Mouse (Mus musculus): Measurements from ENCODE around the gene Car3.
"Not testable (repeated sequence)": the region's sequence is repeated elsewhere in the genome, so short reads cannot be mapped to it uniquely, and the experiment has no call there.

The Car3 gene

DNA sequence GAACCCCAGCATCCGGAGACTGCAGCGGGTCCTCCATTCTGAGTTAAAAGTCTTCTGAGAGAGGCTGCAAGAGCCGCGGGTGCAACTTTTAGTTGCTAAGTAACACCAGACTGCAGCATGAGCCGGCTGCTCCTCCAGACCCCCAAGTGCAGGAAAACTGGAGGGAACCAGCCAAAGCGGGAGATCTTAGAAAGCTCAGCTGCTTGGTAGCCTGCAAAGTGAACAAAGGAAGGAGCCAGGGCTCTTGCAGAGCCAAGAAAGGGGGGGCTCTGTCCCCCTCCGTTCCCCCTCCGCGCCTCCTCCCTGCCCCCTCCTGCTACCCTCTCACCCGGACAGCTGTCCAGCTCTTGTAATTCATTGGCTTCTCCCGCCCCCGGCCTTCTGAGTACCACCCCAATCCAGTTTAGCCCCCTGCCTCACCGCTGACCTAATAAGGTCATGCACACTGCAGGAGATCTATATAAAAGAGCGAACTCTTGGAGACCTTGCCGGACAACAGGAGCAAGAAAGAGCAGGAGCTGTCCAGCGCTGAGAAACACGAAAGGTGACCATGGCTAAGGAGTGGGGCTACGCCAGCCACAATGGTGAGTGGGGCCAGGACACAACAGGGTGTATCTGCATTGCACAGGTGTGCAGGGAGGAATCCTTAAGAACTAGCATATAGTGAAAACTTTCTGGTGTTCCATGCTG is at the start of gene Car3:
Gene Car3, plus strand, starts transcription at position 491 of the 690 bp plus-strand sequence.
- no peak for DNase-seq (ENCODE audit: low read depth)

DNA sequence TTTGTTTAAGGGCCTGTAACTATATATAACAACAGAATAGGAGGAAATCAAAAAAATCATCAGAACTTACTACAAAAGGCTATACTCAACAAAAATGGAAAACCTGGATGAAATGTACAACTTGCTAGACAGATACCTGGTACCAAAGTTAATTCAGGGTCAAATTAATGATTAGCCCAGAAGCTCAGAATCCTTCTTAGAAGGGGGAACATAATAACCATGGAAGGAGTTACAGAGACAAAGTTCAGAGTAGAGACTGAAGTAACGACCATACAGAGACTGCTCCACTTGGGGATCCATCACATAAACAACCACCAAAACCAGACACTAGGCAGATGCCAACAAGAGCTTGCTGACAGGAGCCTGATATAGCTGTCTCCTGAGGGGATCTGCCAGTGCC is 47.9 kb upstream of the Car3 start:
- not testable (repeated sequence) for DNase-seq (ENCODE audit: low read depth)

DNA sequence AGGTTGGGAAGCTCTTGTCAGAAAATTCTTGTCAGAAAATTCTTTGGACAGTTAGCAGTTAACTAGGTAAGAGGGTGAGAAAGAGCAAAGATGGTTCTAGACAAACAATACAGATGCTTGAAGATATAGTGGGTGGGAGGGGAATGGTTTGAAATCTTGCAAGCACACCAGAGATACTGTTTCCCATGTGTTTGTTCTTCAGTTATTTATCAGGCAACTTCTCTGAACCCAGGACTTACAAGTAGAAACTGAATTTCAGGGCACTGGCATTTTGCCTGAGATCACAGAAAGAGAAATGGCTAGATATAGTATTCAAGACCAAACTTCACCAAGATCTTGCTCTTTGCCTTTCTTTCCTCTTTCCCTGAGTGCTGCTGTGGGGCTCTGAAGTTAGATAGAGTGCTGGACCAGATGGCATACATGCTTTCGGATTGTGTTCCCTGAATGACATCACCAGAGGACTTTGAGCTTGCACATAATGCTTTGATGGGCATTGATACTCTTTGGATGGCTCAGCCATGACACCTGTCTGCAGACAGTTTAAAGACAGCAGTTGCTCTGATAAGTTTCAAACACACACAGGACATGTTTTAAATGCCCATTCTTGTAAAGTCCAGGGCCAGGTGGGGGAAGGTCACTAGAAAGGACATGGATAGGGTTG is 43.3 kb upstream of the Car3 start:
- no peak for DNase-seq (ENCODE audit: low read depth)

DNA sequence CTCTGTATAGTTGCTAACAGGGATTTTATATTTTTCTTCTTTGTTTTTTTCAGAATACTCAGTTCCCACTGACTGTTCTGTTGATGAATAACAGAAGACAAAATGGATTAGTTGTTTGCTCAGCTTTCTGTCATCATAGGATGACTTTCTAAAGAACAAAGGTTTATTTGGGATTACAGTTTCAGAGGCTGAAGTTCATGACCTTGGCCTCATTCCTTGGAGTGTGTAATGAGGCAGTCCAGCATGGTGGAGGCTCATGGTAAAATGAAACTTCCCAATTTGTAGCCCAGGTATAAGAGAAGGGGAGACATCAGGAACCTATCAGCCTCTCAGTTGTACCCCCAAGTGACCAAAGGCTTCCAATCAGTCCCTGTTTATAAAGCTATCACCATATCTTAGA is 34.4 kb upstream of the Car3 start:
- no peak for DNase-seq (ENCODE audit: low read depth)

DNA sequence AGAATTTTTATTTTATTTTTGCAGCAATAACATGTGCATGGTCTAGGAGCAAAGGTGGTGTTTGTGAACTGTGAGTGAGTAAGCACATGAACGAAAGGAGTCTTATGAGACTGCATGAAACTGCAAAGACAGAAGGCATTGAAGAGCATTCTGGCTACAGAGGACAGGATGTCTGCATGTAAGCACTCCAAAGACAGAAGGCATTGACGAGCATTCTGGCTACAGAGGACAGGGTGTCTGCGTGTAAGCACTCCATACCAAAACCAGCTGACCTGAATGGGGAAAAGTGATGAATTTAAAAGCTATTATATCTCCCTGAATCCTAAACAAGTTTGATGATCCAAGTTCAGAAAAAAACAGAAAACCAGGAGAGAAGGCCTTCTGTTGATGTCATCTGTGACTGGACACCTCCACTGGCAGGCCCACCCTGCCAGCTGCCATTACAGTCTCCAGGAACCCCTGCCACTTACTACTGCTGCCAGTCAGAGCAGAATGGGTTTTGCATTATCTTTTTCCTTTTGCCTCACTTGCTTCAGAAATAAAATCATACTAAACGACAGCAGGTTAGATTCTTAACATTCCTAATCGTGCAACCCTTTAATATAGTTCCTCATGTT is 32.0 kb upstream of the Car3 start:
- no peak for DNase-seq (ENCODE audit: low read depth)

DNA sequence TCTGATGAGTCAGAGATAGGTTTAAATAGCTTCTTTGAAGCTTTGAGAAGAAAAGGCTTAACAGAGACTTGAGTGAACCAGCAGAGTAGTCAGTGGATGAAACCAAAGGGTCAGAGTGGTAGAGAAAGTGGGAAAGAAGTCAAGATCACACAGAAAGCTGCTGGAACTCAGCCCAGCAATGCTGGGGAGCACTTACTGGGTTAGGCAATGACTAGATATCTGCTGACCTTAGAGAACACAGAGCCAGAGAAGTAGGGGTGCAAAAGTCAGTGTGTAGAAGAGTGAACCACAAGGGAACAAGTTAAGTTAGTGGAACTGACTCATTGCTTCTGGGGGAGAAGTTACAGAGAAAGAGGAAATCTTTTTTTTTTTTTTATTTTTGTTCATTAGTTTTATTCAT is 30.5 kb upstream of the Car3 start:
- DNase-seq (ENCODE audit: low read depth) = no peak

DNA sequence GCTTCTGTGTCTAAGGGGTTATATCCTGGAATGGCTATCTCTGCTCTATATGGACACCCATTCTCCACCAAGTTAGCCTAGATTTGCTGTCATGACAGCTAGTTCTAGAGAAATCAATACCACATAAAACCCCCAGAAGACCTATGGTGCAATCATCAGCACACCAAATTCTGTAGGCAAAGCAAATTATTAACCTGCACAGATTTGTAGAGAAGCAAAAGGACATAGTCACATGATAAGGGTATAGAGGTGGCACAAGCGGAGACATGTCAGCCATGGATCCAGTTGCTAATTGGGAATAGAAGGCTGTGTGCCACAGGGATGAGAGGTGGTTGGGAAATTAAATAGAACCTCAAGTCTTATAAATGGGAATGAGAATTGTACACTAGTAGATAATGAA is 24.4 kb upstream of the Car3 start:
- no peak for DNase-seq (ENCODE audit: low read depth)

DNA sequence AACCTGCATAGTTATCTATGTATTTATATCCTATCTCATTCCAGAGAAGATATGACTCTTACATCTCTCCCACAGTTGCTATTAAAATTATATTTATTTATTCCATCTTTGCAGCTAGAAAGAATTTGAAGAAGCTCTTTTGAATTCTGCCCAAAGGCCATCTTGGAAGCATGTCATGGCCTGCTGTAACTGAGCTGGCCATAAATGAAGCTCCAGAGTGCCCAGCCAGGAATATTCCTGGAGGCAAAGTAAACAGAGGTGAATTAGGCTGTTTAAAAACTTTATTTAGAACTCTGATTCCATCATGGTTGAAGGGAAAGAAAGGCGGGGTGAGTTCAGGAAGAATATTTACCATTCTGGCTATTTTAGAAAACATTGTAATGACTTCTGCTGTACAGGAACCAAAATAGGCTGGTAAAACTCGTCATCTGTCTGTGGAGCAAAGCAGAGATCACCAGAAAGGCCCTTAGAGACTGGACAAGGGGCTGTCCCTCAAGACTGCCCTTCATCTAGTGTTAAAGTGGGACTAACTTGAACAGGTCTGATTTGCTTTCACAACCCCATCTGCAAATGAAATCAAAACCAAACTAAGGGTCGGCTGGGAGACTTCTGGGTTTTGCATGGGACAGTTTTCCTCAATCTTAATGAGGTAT is 23.7 kb upstream of the Car3 start:
- no peak for DNase-seq (ENCODE audit: low read depth)

DNA sequence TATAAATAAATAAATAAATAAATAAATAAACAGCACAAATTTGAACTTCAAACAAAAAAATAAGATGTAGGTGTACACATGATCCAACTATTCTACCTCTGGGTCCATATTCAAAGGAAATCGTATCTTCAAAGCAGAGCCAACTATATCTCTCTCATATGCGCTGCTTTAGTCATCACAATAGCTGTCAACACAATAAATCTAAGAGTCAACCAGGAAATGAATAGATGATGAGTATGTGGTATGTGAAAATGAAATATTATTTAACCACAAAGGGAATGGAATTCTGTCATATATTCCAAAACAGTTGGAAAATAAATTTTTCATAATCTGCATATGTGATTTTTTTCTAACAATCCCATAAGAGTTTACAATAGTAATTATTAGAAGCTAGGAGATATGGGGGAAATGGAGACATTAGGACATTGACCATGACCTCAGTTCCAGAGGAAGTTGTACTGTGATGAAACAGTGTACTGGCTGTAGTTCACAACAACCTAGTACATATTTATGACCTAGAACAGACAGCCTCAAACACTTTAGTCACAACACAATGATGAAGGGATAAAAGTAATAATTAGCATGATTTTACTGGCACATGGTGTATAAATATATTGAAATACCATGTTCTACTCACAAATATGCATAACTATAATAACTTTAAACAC is 14.6 kb upstream of the Car3 start:
- DNase-seq (ENCODE audit: low read depth) = no peak

DNA sequence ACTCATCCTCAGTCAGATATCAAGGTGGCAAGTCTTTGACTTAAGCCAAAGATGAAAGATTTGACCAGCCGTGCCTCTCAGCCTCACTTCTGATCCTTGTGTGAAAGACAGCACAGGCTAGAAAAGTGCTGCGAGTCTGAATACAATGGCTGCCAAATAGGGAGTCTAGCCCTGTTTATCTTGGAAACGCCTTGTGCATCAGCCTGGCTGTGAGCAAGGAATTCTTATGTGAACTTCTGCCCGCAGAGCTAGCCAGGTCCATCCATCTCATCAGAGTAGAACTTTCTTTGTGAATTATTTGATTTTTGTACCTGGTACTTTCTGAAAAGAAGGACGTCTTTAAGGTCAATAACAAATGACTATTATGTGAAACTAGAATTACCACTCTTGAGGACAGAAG is 9.3 kb upstream of the Car3 start:
- DNase-seq (ENCODE audit: low read depth) = no peak

DNA sequence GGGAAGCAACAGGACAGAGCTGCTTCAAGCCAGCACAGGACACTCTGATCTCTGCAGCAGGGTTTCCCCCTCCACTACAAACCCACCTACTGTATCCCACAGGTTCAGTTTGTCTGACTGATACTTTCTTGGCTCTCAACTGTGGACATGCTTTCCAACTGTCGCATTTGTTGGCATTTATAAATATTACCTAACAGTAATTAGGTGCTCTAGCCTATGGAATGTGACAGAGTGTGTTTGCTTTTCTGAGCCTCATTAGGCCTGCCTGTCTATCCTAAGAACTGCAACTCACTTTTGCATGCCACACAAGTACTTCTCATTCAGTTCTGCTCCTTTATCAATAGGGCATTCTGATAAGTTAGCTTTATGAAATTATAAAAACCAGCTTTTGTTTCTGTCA is 8.9 kb upstream of the Car3 start:
- DNase-seq (ENCODE audit: low read depth) = no peak

DNA sequence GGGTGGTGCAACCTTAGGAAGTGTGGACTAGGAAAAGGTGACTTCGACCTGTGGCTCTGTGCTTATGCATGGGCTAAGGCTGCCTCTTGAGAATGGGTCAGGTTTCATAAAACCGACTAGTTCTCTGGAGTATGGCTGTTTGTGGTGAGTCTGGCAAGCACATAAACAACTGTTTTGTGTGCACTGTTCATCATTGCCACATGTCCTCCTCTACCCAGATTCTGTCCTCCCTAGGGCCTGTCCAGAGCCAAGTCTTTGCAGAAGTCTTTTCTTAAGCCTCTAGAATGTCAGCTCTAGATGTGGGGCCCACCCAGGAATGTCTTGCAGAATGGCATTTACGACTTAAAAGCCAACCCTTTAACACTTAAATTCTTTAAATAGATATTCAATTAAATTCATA is 5.4 kb upstream of the Car3 start:
- no peak for DNase-seq (ENCODE audit: low read depth)

DNA sequence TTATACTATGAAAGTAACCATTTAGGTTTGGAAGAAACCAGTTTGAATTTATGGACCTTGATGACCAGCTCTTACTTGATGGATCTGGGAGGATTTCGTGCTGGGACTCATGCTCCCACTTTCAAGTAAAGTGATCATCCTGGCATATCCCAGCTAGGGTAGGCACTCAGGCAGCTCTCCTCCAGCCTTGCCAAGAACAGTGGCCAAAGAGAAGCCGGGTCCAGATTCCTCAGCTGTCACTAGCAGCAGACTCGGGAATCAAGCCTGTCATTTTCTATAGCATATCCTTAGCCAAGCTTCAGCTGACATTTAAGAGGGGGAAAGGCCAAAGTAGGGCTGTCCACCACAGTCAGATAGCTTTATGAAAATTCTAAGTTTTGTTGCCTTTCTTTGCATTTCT is 3.0 kb upstream of the Car3 start:
- DNase-seq (ENCODE audit: low read depth) = no peak

DNA sequence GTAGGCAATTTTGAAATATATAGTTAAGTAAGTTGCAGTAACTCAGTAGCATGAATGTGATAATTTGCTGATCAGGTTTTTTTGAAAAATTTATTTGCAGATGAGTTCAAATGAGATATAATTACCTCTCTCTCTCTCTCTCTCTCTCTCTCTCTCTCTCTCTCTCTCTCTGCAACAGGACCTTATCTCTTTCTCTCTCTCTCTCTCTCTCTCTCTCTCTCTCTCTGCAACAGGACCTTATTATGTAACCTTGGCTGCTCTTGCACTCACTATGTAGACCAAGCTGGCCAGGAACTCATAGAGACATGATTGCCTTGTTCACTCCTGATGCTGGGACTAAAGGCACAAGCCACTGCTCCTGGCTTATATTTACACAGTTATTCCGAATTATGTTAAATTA is 2.1 kb upstream of the Car3 start:
- no peak for DNase-seq (ENCODE audit: low read depth)

DNA sequence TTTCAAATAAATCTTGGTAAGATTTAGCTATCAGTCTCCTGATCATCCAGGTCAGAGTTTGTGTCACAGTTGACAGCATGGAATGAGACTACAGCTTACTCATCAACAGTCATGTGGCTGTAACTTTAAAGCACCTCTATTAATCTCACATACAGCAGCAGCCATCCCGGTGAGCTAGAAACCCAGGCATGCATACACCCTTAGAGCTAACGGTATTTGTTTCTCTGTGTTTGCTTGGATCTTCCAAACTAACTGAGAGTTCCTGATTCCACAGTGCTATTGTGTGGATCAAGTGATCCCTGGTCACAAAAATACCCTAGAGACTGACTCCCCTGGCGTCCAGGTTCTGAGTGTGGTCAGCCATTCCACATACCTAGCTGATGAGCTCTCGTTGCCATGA is 1.5 kb upstream of the Car3 start:
- no peak for DNase-seq (ENCODE audit: low read depth)

DNA sequence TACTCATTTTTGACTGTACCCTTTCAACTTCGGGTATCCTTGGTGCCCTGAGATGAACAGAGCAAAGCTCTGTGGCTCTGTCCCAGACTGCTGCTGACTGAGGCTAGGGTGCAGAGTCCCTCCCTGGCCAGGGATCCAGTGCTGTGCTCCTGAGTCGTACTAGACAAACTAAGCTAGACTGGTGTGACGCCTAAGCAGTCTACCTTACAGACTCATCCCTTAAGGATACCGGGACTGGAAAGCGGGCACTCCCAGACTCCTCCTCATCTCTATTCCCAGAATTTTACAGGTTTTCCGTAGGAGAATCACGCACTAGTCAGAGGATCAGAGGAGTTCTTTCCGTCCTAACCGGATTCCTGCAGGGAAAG is 674 bp upstream of the Car3 start:
- no peak for DNase-seq (ENCODE audit: low read depth)

DNA sequence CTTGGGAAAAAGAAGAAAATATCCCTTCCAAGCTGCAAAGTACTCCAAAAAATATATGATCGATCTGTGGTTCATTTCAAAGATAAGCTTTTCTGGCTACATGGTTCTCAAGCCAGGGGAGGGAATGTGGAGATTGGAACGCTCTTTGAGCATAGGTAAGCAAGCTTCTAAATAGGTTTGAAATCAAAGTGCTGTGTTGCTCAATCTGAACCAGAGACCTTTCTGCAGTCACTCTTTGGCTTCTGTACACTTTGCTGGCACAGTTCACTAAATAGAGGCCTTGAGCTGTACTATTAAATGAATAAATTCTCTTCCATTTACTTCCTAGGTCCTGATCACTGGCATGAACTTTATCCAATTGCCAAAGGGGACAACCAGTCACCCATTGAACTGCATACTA is 610 bp downstream of the Car3 start:
- DNase-seq (ENCODE audit: low read depth) = no peak

DNA sequence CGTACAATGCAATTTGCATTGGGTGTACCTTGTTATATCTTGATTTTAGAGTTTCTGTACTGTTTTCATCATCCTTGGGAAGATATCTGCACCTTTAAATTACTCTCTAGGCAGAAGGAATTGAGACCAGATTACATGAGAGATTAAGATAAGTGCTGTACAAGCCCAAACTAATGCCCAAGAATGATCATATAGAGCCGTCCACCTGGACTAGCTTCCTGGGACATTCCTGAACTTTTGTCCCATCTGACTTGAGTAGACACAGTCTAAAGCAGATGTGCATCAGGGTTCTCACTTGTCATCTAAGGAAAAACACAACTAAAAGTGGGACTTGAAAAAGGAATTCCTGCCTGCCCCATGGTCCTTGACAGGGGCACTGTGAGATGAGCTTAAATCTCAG is 2.6 kb downstream of the Car3 start:
- DNase-seq (ENCODE audit: low read depth) = no peak

DNA sequence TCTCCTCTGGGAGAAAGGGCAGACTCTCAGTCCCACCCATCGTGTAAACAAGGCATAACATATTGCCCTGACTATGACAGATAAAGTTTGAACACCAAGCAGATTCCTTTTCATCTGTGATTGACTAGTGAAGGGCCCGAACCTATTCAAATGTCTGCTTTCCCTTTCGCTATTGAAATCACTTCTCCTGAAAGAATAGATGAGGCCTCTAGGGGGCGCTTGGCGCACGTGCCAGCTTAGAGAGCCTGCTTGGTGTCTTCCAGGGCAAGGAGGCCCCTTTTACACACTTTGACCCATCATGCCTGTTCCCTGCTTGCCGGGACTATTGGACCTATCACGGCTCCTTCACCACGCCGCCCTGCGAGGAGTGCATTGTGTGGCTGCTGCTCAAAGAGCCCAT is 6.5 kb downstream of the Car3 start:
- DNase-seq (ENCODE audit: low read depth) = peak; percentile 85

DNA sequence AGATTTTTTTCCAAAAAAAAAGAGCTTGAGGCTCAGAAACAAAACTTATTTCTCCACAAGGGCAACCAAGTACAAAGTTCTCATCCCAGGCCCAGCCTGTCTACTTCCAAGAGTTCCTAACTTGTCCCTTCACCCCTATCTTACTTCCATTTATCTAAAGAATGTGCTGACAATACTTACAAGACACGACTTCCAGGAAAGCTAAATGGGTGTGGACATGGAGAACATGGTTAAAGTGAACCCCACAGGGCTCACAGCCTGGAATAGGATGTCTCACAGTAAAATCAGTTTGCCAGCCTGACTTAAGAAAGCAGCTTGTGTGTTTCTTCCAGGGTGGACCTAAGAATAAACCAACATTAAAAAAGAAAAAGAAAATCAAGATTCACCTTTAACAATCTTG is 7.2 kb downstream of the Car3 start:
- no peak for DNase-seq (ENCODE audit: low read depth)

DNA sequence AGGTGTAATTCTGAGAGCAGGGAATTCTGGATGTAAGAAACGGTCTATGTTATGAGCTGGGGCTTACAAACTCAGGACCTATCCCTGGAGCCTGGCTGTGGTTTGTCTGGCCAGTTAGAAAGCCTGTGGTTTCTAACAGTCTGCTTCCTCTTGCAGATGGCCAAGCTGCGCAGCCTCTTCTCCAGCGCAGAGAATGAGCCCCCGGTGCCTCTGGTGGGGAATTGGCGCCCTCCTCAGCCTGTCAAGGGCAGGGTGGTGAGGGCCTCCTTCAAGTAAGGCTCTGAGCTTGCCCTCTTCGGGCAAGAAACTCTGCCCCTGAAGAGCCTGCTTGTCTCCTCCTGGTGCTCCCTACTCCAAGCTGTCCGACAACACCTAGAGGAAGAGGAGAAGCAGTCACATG is 8.1 kb downstream of the Car3 start:
- no peak for DNase-seq (ENCODE audit: low read depth)

DNA sequence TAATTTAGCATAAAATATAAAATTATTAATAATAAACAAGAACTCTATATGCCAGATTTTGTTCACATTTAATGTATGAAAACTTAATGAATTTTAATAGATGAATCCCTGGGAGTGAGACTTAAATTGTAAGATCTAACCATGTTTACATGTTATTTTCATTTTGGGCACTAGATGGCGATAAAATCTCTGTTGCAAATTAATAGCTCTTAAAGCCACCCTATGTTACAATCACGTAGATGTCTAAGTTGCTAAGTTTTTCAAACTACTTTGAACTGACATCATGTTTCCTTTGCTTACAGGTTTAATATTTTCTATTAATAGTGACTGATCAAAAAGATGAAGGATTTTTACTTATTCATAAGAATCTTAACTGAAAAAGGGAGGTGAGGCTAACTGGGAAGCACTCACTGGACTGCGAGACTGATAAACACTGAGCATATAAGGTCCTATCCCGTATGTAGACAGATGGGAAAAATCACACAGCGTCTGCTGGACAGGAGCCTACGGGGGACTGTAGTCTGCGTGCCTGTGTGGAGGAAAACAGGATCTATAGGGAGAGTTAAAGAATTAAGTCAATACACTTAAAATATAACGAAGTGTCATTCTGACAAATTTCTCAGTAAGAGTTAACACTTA is 11.2 kb downstream of the Car3 start:
- peak; percentile 83 for DNase-seq (ENCODE audit: low read depth)

Data from induced T-regulatory cell, adult 2 months (primary cell).